Mouse (Mus musculus) CH12.LX (cell line): ENCODE measurements around the gene Ppp2r3d. TPM values are rescaled to one million over a fixed set of nuclear protein-coding genes. Genes with fewer than 3 reads are reported as not detected.

Experiments used
- DNase-seq: peaks from one replicate; pipeline ENCODE4 v3.0.0-alpha.2; 2013; ENCODE audit errors: extremely low read depth
- H3K27ac ChIP-seq: 2 replicates; pipeline ENCODE4 v1.5.1; 2012; ENCODE audit warnings: low read depth, mild to moderate bottlenecking, control low read depth, moderate library complexity; ENCODE audit not compliant: insufficient read depth
- H3K27me3 ChIP-seq: replicated peaks from 2 replicates; pipeline ENCODE3; 2012; ENCODE audit warnings: inconsistent platforms
- H3K36me3 ChIP-seq, 2 experiments: replicated peaks in 1 of 2; 2 replicates each; pipeline versions ENCODE3 to v1.6.1; 2012; ENCODE audit warnings: inconsistent platforms in 1 of 2, low read length in 1 of 2, mild to moderate bottlenecking in 1 of 2, mixed read lengths in 1 of 2, moderate library complexity in 1 of 2; ENCODE audit not compliant: control insufficient read depth in 1 of 2, insufficient read depth in 1 of 2
- H3K4me1 ChIP-seq, 2 experiments: 2 replicates each; pipeline ENCODE4 v1.6.1; 2012; ENCODE audit warnings: inconsistent platforms in 1 of 2, moderate library complexity in 1 of 2; ENCODE audit not compliant: insufficient read depth in 2 of 2, control insufficient read depth in 1 of 2
- H3K4me2 ChIP-seq: 2 replicates; pipeline ENCODE4 v1.6.1; 2012; ENCODE audit warnings: low read depth, mild to moderate bottlenecking, control low read depth; ENCODE audit not compliant: poor library complexity, insufficient read depth, severe bottlenecking
- H3K4me3 ChIP-seq, 3 experiments: fragments of 150-350 bp in 1 of 3; sonication (generic) in 1 of 3; replicated peaks in 1 of 3; 2 replicates each; pipeline versions ENCODE3 to v1.5.1; 2011 to 2012; ENCODE audit warnings: low read depth in 2 of 3, low read length in 2 of 3, mild to moderate bottlenecking in 2 of 3, moderate library complexity in 2 of 3, control low read depth in 1 of 3, improper control_type of control experiment in 1 of 3, inconsistent platforms in 1 of 3, mixed read lengths in 1 of 3; ENCODE audit not compliant: poor library complexity in 1 of 3
- H3K79me2 ChIP-seq: replicated peaks from 2 replicates; pipeline ENCODE4 v1.6.1; 2012; ENCODE audit warnings: mild to moderate bottlenecking, moderate library complexity; ENCODE audit not compliant: control insufficient read depth, poor library complexity, insufficient read depth, severe bottlenecking; ENCODE audit errors: extremely low read depth
- H3K9ac ChIP-seq: 2 replicates; pipeline ENCODE4 v1.6.1; 2012; ENCODE audit warnings: low read depth, mild to moderate bottlenecking, control low read depth, moderate library complexity; ENCODE audit not compliant: insufficient read depth
- H3K9me3 ChIP-seq: replicated peaks from 2 replicates; pipeline ENCODE3; 2012; ENCODE audit warnings: low read length, inconsistent platforms, mixed read lengths
- BHLHE40 ChIP-seq: IDR thresholded peaks from 2 replicates; pipeline ENCODE4 v1.6.1; 2011; ENCODE audit warnings: mild to moderate bottlenecking, low read depth, low read length, improper control_type of control experiment
- CHD2 ChIP-seq: IDR thresholded peaks from 2 replicates; pipeline ENCODE4 v1.6.1; 2011; ENCODE audit warnings: low read length, improper control_type of control experiment
- CTCF ChIP-seq, 2 experiments: IDR thresholded peaks in 1 of 2; conservative IDR thresholded peaks in 1 of 2; 2 replicates each; pipeline ENCODE4 v1.5.1; 2011 to 2012; ENCODE audit warnings: low read depth in 2 of 2, low read length in 2 of 2, improper control_type of control experiment in 1 of 2, inconsistent platforms in 1 of 2, mild to moderate bottlenecking in 1 of 2, moderate library complexity in 1 of 2
- ETS1 ChIP-seq: conservative IDR thresholded peaks from 2 replicates; pipeline ENCODE4 v1.6.1; 2012; ENCODE audit warnings: low read depth, mild to moderate bottlenecking, inconsistent platforms, low read length, improper control_type of control experiment, moderate library complexity
- HCFC1 ChIP-seq: IDR thresholded peaks from 2 replicates; pipeline ENCODE4 v1.6.1; 2012; ENCODE audit warnings: low read depth, mild to moderate bottlenecking, inconsistent platforms, low read length, improper control_type of control experiment
- IRF4 ChIP-seq: IDR thresholded peaks from 2 replicates; pipeline ENCODE4 v1.6.1; 2014; ENCODE audit warnings: low read depth, mild to moderate bottlenecking, inconsistent platforms, low read length, improper control_type of control experiment
- JUND ChIP-seq: conservative IDR thresholded peaks from 2 replicates; pipeline ENCODE4 v1.6.1; 2011; ENCODE audit warnings: low read depth, low read length, improper control_type of control experiment
- KAT2A ChIP-seq: IDR thresholded peaks from 2 replicates; pipeline ENCODE4 v1.6.1; 2012; ENCODE audit warnings: low read length, improper control_type of control experiment, inconsistent platforms; ENCODE audit not compliant: insufficient replicate concordance
- MAX ChIP-seq: IDR thresholded peaks from 2 replicates; pipeline ENCODE4 v1.6.1; 2011; ENCODE audit warnings: low read length, improper control_type of control experiment
- NELFE ChIP-seq: IDR thresholded peaks from 2 replicates; pipeline ENCODE4 v1.6.1; 2011; ENCODE audit warnings: low read depth, low read length, improper control_type of control experiment
- NRF1 ChIP-seq: IDR thresholded peaks from 2 replicates; pipeline ENCODE4 v1.6.1; 2014; ENCODE audit warnings: low read depth, mild to moderate bottlenecking, inconsistent platforms, low read length, improper control_type of control experiment, moderate library complexity
- RAD21 ChIP-seq: IDR thresholded peaks from 2 replicates; pipeline ENCODE4 v1.6.1; 2011; ENCODE audit warnings: low read depth, mild to moderate bottlenecking, low read length, improper control_type of control experiment, moderate library complexity
- RCOR1 ChIP-seq: conservative IDR thresholded peaks from 2 replicates; pipeline ENCODE4 v1.6.1; 2012; ENCODE audit warnings: low read depth, mild to moderate bottlenecking, inconsistent platforms, low read length, improper control_type of control experiment
- SMC3 ChIP-seq: IDR thresholded peaks from 2 replicates; pipeline ENCODE4 v1.6.1; 2011; ENCODE audit warnings: low read depth, low read length, improper control_type of control experiment
- USF2 ChIP-seq: conservative IDR thresholded peaks from 2 replicates; pipeline ENCODE4 v1.6.1; 2011; ENCODE audit warnings: low read depth, low read length, improper control_type of control experiment
- ZC3H11A ChIP-seq: IDR thresholded peaks from 2 replicates; pipeline ENCODE4 v1.6.1; 2012; ENCODE audit warnings: low read depth, mild to moderate bottlenecking, inconsistent platforms, low read length, improper control_type of control experiment
- ZKSCAN1 ChIP-seq: IDR thresholded peaks from 2 replicates; pipeline ENCODE4 v1.6.1; 2012; ENCODE audit warnings: low read depth, inconsistent platforms, low read length, improper control_type of control experiment, borderline replicate concordance
- ZMIZ1 ChIP-seq: IDR thresholded peaks from 2 replicates; pipeline ENCODE4 v1.6.1; 2012; ENCODE audit warnings: low read depth, mild to moderate bottlenecking, inconsistent platforms, low read length, improper control_type of control experiment
- dilution Hi-C: fragments of 300-500 bp; cut with MboI; formaldehyde crosslinking; loops from 2 replicates; pipeline ENCODE4 v1.14.3; 2020; ENCODE audit warnings: low sequenced_read_pairs; ENCODE audit not compliant: extremely low pct_unique_long_range_greater_than_20kb, extremely low pct_ligation_motif_present
- in situ Hi-C: fragments of 300-500 bp; cut with MboI; formaldehyde crosslinking; loops from 3 replicates; pipeline ENCODE4 v1.14.3; 2019; ENCODE audit warnings: low sequenced_read_pairs, low pct_ligation_motif_present, low pct_unique_long_range_greater_than_20kb, mixed read lengths
- polyA plus RNA-seq: library from polyadenylated mRNA; unstranded; fragments of >175 nt; gene quantifications from 2 replicates; pipeline ENCODE4 v1.2.1, GENCODE M21; 2012; ENCODE audit warnings: low read depth; ENCODE audit not compliant: insufficient read length
- total RNA-seq, 2 experiments: library from RNA; depleted of rRNA; stranded (reverse); fragments of 300-350 nt in 1 of 2; fragments of >200 nt in 1 of 2; gene quantifications; 2 replicates each; pipeline ENCODE4 v1.2.3; 2012 to 2014

Gene Ppp2r3d
- total and polyA plus RNA-seq, 3 experiments, result 24.5 to 62.7 (median 47.2) TPM

DNA sequence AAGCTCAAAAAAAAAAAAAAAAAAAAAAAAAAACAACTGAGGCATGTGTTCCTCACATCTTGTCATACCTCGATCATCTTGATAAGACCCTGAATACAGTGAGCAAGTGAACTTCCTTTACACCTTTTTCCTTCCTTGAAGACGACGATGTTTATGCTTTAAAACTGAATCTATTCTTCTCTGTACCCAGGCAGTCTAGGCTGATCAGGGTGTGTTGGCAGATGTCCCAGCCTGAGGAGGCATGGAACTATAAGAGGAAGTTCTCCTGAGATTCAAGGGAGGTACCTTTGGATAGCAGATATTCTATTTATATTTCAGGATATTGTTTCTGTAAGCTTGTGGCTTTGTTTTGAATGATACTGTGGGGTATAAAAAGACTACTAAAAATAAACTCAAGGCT lies 1.4 kb upstream of the Ppp2r3d start:
- TF ChIP-seq NELFE (no peak), NRF1 (no peak), IRF4 (no peak)
- H3K4me2 ChIP-seq, result no peak overlapping the region
- in situ Hi-C loops, result no loop called here

DNA sequence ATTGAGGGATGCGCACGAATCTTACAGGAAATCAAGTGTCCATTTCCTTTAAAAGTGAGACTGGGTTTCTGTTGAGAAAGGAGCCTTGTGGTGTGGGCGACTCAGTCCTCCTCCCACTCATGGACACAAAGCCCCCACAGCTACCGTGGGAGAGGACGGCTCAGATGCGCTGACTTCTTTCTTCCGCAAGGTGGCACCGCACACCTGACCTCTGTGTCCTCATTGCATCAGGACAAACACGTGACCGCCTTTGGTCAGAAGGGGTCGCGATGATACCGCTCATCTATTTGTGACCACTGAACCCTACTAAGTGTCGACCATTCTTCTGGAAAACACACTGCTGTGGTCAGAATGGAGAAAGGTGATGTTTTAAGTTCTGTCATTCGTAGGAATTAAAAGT lies 1.0 kb downstream of the Ppp2r3d start:
- TF ChIP-seq ZKSCAN1 (no peak), RAD21 (peak; percentile 4), CTCF (conservative IDR thresholded peaks at IDR 0.05 in 1 of 2, IDR thresholded peaks at IDR 0.05 in 1 of 2; ENCODE audit: low read depth in 2 of 2, low read length in 2 of 2) (0 out of 4 replicates have a peak, but pooled peaks of 1 of the 2 experiments have one; percentile 3), JUND (no peak)
- Histone ChIP-seq H3K9ac (no peak overlapping the region), H3K9me3 (peaks cover 7% of the 10 kb centered on the region), H3K4me1 (no peaks in the 10 kb centered on the region), H3K4me3 (no peak overlapping the region), H3K27me3 (peaks cover 3% of the 10 kb centered on the region), H3K79me2 (no peaks in the 10 kb centered on the region), H3K36me3 (peaks cover 12 to 13% of the 10 kb centered on the region in 2 experiments), H3K4me2 (no peak overlapping the region), H3K27ac (no peak overlapping the region)
- in situ Hi-C loops (no loop called here), dilution Hi-C loops (no loop called here)
- DNase-seq, result no peak

More for the DNA sequence above, 1.4 kb upstream of the Ppp2r3d start:
- H3K27me3 ChIP-seq, result no peaks in the 10 kb centered on the region
- peaks cover 12 to 13% of the 10 kb centered on the region in 2 experiments for H3K36me3 ChIP-seq
- H3K27ac ChIP-seq, result no peak overlapping the region
- no peak overlapping the region for H3K4me3 ChIP-seq
- DNase-seq, result no peak
- no peaks in the 10 kb centered on the region for H3K79me2 ChIP-seq
- no peak overlapping the region for H3K9ac ChIP-seq
- peaks cover 7% of the 10 kb centered on the region for H3K9me3 ChIP-seq
- H3K4me1 ChIP-seq, result no peaks in the 10 kb centered on the region
- dilution Hi-C loops, result no loop called here

DNA sequence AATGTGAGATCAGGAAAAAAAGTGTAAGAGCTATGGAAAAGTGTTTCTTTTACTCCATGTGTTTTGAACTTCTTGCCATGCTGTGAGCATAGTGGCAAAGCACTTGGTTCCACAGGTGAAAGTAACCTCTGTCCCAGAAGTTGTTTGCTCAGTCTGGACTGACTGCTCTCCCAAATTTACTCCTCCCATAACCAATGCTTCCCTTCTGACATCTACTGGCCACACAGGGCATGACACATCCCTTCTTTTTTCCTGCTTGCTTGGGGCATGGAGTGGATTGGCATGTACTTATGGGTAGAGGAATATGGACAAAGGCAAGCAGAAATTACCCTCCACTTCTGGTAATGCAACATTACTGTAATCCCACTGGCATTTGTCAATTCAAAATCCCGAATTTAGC lies 20.1 kb downstream of the Ppp2r3d start:
- no peaks in the 10 kb centered on the region for H3K36me3 ChIP-seq
- H3K27me3 ChIP-seq, result peaks cover 6% of the 10 kb centered on the region
- in situ Hi-C loops (no loop called here), dilution Hi-C loops (no loop called here)
- H3K4me1 ChIP-seq, result no peaks in the 10 kb centered on the region
- no peak overlapping the region for H3K9ac ChIP-seq
- H3K79me2 ChIP-seq, result no peaks in the 10 kb centered on the region
- H3K4me3 ChIP-seq, result no peak overlapping the region
- no peaks in the 10 kb centered on the region for H3K9me3 ChIP-seq
- TF ChIP-seq ETS1, result no peak
- no peak for TF ChIP-seq RCOR1
- TF ChIP-seq BHLHE40, result no peak
- TF ChIP-seq KAT2A, result no peak
- no peak for TF ChIP-seq USF2
- TF ChIP-seq NELFE, result no peak
- TF ChIP-seq RAD21, result peak; percentile 76
- TF ChIP-seq SMC3, result peak; percentile 81
- no peak for TF ChIP-seq ZKSCAN1
- TF ChIP-seq CTCF (conservative IDR thresholded peaks at IDR 0.05 in 1 of 2, IDR thresholded peaks at IDR 0.05 in 1 of 2; ENCODE audit: low read depth in 2 of 2, low read length in 2 of 2), result peak; percentile 68 to 72
- TF ChIP-seq CHD2, result no peak
- TF ChIP-seq ZC3H11A, result peak; percentile 22; the same call in 1 of the 2 replicates
- TF ChIP-seq HCFC1, result no peak
- no peak for TF ChIP-seq MAX
- TF ChIP-seq ZMIZ1, result no peak
- no peak overlapping the region for H3K27ac ChIP-seq
- H3K4me2 ChIP-seq, result no peak overlapping the region
- DNase-seq, result peak; percentile 33
